Mouse (Mus musculus) forelimb bud, embryonic 11.5 days (tissue): ENCODE results near the gene Gdpd4.
A peak's percentile ranks its signal among the peaks of the same experiment; 100 is the strongest.

Source experiments
- DNase-seq: peaks from one replicate; pipeline ENCODE4 v3.0.0-alpha.2; 2012; ENCODE audit warnings: low read depth, low spot score

Gdpd4 gene

GRCm38 (mm10) chr7:97919742-97920141 is at the start of gene Gdpd4:
TSS of gene Gdpd4 (plus strand) at chr7:97919955.
- DNase-seq = no peak

DNA sequence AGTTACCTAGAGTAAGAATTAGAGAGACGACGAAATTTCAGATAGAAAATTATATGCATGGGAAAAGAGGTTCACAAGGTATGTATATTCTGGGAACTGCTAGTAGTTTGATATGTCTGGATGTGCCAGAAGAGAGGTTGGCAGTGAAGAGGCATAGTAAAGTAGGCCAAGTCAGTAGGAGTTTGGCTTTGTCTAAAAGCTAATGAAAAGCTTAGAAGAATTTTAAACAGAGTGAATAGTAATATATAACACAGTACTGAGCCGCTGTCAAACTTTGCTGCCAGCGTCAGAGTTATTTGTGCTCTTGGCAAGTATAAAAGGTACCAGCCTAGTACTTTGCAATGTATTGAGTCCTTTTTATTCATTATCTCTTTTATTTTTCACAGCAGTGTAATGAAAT is 47.4 kb upstream of the Gdpd4 start:
- no peak for DNase-seq

DNA sequence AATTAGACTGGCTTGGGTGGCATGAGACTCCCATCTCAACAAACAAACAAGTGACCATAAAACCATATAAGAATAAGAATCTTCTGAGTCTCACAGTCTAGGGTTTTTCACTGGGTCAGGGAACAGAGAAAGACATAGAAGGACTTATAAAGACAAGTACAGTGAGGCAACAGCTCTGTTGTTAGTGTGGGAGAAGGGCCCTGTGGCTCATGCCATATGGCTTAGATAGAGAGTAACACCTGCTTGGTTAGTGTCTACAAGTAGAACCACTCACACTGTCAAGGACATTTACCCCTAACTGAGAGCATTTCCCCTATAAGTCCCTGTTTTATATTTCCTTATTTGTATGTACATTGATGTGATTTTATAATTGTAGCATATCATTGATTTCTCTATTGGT is 46.4 kb upstream of the Gdpd4 start:
- DNase-seq = no peak

- DNase-seq = no peak
These were observed 41.8 kb upstream of the Gdpd4 start for GRCm38 (mm10) chr7:97877846-97878538.

- DNase-seq = no peak
These were observed 8.1 kb upstream of the Gdpd4 start for GRCm38 (mm10) chr7:97911646-97912045.

- DNase-seq = no peak
These were observed 4.8 kb upstream of the Gdpd4 start for GRCm38 (mm10) chr7:97914833-97915516.

GRCm38 (mm10) chr7:97925819-97926218 is 6.1 kb downstream of the Gdpd4 start:
- DNase-seq = no peak

DNA sequence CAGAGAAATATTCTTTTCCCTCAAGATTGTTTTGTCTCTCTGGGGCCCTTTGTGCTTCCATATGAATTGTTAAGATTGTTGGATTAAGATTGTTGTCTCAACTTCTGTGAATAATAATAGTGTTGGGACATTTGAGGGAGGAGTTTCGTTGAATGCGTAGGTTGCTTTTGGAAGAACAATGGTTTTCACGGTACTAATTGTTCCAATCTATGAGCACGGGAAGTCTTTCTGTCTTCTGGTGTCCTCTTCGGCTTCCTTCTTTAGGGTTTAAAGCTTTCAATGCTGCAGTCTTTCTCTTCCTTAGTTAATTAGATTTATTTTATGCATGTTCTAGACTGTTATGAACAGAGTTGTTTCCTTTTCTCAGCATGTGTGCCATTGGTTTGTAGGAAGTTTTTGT is 7.2 kb downstream of the Gdpd4 start:
- no peak for DNase-seq

DNA sequence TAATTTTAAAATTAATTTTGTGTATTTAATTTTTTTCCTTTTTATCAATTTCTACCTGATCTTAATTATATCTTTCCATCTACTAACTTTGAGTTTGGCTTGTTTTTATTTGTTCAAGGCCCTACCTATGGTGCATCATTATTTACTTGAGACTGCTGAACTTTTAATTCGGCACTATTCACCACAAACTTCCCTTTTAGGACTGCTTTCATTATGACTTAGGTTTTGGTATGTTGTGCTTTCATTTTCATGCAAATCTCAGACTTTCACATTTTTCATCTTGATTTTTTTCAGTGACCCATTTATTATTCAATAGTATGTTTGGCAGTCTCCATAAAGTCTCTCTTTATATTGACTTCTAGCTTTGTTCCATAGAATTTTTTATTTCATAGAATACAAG is 24.7 kb downstream of the Gdpd4 start:
- DNase-seq = no peak

DNA sequence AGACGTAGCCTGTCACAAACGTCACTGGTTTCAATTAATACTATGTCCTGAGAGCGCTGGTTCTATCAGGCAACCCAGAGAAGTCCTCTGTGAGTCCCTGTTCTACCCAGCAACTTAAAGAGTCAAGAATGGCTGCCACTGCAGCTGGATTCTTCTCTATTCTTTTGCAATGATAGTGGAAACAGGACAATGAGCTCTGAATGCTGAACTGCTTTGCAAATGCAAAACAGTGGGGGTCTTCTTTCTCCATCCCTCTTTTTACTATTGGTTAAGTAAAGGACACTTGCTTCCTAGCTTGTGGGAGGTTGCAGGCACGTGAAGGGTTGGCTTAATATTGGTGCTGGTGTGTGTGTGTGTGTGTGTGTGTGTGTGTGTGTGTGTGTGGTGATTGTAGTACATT is 52.7 kb downstream of the Gdpd4 start:
- DNase-seq = no peak

DNA sequence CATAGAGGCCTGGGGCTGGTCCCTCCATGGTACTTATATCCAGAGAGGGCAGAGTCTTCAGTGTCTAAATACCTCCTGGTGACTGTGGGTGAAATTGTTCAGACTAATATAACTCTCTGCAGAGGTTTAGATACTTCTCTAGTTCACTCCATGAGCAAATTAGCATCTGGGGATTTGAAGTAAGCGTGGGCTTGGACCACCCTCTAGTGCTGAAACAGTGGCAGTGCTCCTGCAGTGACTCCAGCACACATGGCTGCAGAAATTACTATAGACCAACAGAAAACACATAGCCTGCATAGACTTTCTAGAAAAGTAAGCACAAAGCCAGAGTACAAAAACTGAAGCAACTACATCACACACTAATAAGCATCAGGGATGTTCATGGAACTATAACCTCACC is 57.7 kb downstream of the Gdpd4 start:
- peak; percentile 51 for DNase-seq

- DNase-seq = peak; percentile 65
These were observed 64.5 kb downstream of the Gdpd4 start for GRCm38 (mm10) chr7:97984108-97984834.

DNA sequence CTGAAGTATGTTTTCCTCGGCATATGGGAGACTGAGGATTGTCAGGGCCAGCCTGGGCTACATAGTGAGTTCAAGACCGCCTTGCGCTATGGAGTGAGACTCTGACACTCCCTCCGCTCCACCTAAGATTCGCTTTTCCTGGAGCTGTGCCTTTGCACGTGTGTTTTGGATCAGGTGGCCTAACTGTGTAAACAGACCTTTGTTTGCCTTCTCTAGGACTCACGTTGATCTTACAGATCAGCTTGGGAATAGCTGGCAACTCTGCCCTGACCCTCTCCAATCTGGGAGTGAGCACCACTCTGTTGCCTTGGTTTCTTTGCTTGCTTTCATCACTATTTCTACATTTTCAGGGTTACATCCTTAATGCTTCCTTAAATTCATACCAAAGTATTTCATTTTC is 82.9 kb downstream of the Gdpd4 start:
- DNase-seq = no peak

DNA sequence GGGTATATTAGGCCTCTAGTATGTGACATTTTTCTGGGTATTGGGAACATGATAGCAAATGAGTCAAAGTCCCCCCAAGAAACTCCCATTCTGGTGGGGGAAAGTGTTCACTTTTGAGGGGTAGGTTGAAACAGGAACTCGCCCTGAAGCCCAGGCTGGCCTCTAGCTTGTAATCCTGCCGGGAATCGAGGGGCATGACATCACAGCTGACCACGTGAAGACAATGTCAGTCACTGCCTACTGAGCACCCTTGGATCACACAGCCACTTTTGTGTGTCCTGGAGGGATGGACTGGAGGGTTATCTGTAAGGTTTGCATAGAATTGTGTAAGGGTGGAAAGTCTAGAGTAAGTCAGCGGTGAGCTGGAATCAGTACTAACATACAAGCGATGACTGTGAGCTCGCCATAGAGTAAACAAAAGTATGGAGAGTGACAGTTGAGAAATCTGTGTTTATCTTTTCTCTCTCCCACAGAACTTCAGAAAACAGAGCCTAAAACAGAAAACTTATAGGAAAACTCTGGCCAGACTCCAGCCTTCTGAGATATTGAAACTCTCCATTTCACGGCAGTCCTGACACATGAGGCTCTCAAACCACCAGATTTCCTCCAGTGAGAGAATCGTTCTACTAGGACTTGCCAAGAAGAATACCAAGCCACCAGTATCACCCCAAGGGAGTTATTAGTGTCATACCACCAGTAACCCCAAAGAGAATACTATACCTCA is 128.5 kb downstream of the Gdpd4 start:
- no peak for DNase-seq

GRCm38 (mm10) chr7:98051980-98052379 is 132.2 kb downstream of the Gdpd4 start:
- no peak for DNase-seq

DNA sequence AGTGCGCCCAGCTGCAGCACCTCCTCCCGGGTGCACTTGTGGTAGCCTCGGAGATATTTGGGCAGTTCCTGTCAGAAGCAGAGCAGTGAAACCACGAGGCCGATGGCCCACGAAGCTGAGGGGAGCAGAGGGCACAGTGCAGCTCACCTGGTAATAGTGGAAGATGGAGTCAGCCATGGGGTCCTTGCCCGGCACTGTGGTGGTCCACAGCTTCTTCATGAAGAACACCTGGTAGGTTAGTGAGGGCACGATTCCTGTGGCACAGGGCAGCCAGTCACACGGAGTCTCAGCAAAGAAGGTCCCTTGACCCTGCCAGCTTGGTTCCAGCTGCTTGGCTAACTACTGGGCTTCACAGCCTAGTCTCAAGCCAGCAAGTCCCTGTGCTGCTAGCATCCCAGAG is 134.7 kb downstream of the Gdpd4 start:
- DNase-seq = no peak

DNA sequence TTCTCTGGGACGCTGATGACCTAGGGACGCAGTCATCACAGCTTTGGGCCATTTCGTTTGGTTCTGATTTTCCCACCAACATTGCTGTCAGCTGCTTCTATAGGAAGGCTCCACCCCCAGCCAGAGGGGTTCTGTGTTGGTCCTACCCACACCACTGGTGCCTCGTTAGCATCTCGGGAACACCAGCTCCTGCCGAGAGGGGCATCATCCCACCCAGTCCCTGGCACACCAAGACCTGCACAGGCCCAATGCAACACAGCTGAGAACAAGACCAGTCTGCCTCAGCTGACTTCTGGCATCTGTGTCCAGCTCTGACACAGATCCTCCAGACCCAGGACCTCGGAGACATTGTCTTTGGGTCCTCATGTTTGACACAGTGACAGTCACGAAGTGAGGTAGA is 135.2 kb downstream of the Gdpd4 start:
- DNase-seq = no peak

DNA sequence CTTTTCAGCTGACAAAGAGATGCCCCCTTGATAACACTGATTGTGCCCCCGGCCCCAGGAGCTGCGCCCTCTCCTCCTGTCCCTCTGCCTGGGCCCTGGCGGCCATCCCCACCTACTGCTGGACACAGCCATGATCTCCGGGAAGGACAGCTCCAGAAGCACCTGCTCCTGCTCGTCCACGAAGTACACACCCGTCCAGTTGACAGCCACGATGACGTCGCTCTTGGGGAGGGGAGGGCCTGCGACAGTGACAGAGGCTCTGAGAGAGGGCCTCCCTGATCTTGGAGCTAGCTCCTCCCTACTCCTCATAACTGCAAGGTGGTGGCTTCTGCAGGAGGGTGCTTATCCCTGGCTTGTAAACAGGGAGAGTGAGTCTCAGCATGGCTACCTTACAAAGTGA is 146.5 kb downstream of the Gdpd4 start:
- no peak for DNase-seq

DNA sequence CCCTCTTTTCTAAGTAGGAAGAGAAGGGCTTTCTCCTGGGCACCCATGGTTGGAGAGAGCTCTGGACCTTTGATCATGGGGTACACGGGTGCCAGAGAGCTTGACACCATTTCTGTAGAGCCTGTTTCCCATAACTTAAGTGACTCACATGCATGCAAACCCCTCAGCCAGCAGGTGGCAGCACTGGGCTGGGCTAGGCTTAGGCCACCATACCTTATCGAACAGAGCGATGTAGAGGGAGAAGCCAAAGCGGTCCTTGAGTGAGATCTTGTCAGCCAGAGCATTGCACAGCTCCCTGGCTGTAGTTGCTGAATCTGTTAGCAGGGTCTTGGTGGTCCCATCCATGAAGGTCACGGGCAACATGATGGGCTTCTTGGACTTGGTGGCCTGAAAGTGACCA is 151.9 kb downstream of the Gdpd4 start:
- peak; percentile 83 for DNase-seq

DNA sequence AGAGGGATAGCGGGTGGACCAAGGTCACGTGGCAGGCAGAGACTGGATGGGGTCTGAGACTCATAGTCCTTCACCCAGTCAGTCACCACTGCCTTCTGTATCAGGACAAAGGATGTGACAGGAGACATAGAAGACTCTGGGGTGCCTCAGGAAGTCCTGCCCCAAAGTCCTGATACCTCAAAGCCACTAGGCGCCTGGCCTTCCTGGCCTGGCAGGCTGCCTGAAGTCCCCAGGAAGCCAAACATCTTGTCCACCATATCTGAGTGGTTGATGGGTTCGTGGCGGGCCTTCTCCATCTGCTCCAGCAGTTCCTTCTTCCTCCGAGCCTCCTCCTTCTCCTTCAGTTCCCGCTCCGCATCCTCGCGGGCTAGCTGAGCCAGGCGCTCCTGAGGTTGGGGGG is 157.7 kb downstream of the Gdpd4 start:
- DNase-seq = no peak

DNA sequence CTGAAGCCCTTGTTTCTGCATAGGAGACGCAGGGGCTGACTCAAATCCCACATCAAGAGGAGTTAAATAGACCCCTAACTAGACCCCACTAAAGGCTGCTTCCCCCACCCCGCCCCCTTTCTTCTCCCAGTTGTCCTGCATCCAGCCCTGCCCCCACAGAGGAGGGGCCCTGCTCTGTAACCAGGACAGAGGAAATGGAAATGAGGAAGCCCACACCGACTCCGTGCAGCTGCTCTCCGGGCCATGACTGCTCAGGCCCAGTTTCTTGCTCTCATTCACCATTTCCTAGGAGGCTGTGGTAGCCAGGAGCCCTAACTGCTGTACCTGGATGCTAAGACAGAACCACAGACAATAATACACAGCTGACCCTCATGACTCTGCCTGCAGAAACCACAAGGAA is 162.6 kb downstream of the Gdpd4 start:
- DNase-seq = no peak
